9 mouse cellular contexts compared by ENCODE assay signal in the genomic region with DNA sequence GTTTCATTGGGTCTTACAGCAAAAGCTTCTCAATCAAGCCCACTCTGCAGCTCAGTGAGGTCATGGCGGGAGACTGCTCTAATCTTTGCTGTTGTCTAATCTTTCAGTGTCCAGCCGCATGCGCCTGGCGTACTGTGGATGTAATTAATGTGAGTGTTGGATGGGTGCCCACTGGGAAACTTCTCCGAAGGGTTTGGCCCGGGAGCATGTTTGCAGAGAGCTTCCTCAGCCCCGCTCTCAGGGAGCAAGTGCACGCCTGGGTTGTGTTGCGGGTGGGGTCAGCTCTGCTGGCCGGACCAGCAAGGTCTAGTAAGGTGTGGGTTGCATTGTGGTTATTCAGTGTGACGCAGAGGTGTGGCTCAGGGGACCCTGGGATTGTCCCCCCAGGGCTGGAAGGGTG. TPM values are rescaled to one million over a fixed set of nuclear protein-coding genes. Genes with fewer than 3 reads are reported as not detected.
A peak's percentile ranks its signal among the peaks of the same experiment; 100 is the strongest.
DNase-seq lines count a peak whose midpoint lies in the region; ATAC-seq and TF ChIP-seq lines count a peak whose summit lies in the region.
"Had no signal": no experiment of that assay in that cellular context is flagged by ENCODE, and none has a peak within 500 bp of the region (broad histone marks: within the 10 kb centered on the region; RNA-seq: fewer than 3 reads in every experiment).

No protein-coding gene starts in this region.

- DNase-seq in hindbrain, embryonic 14.5 days (ENCODE audit: low spot score): peak; percentile 54
- DNase-seq in hindbrain, embryonic 10.5 days (ENCODE audit: low spot score): no peak
- DNase-seq in brain, embryonic 14.5 days (ENCODE audit: low read depth): peak; percentile 78
- DNase-seq in heart, postnatal 4 days: peak; percentile 80
- DNase-seq in lung, embryonic 14.5 days: peak; percentile 94
- no peak for DNase-seq in embryo, embryonic 11 days
- no peak for DNase-seq in spleen, postnatal 4 days (ENCODE audit: low spot score in 2 of 2)
- no peak for DNase-seq in midbrain, embryonic 10.5 days (ENCODE audit: low spot score)
- DNase-seq: liver, embryonic 13.5 days had no signal

- H3K4me2 ChIP-seq in hindbrain, embryonic 14.5 days (replicated peaks): no peak overlapping the region
- H3K4me2 ChIP-seq in lung, embryonic 14.5 days: peak overlapping the region; percentile 19
- H3K4me2 ChIP-seq: liver, embryonic 13.5 days had no signal

- ATAC-seq in hindbrain, embryonic 14.5 days (ENCODE audit: low FRiP score): no peak
- ATAC-seq in lung, embryonic 14.5 days (ENCODE audit: insufficient read depth): peak; percentile 73

- no peak overlapping the region for H3K27ac ChIP-seq in hindbrain, embryonic 14.5 days
- no peak overlapping the region for H3K27ac ChIP-seq in hindbrain, embryonic 10.5 days
- peak overlapping the region; percentile 21; the same call in 1 of the 2 replicates for H3K27ac ChIP-seq in lung, embryonic 14.5 days (ENCODE audit: low read depth)
- H3K27ac ChIP-seq in midbrain, embryonic 10.5 days (replicated peaks): no peak overlapping the region
- H3K27ac ChIP-seq: liver, embryonic 13.5 days had no signal

- H3K4me1 ChIP-seq in hindbrain, embryonic 14.5 days (replicated peaks; ENCODE audit: control insufficient read depth, insufficient read depth, low read length): peaks cover 17% of the 10 kb centered on the region
- peaks cover 70% of the 10 kb centered on the region for H3K4me1 ChIP-seq in hindbrain, embryonic 10.5 days (replicated peaks)
- H3K4me1 ChIP-seq in lung, embryonic 14.5 days (ENCODE audit: insufficient read depth): peaks cover 41% of the 10 kb centered on the region
- H3K4me1 ChIP-seq in midbrain, embryonic 10.5 days: peaks cover 55% of the 10 kb centered on the region

- no peak overlapping the region for H3K9ac ChIP-seq in hindbrain, embryonic 14.5 days
- H3K9ac ChIP-seq in lung, embryonic 14.5 days: no peak overlapping the region
- H3K9ac ChIP-seq: liver, embryonic 13.5 days had no signal

- no peak overlapping the region for H3K4me3 ChIP-seq in hindbrain, embryonic 14.5 days (replicated peaks; ENCODE audit: low read length)
- H3K4me3 ChIP-seq in hindbrain, embryonic 10.5 days: no peak overlapping the region
- H3K4me3 ChIP-seq in lung, embryonic 14.5 days (ENCODE audit: low read depth, low read length): no peak overlapping the region
- H3K4me3 ChIP-seq in midbrain, embryonic 10.5 days: no peak overlapping the region
- H3K4me3 ChIP-seq: liver, embryonic 13.5 days had no signal

- TF ChIP-seq POLR2A in brain, embryonic 14.5 days (IDR thresholded peaks at IDR 0.05; ENCODE audit: borderline replicate concordance, extremely low read depth, insufficient read depth, insufficient read length, poor library complexity, severe bottlenecking): no peak

- no peaks in the 10 kb centered on the region for H3K9me3 ChIP-seq in hindbrain, embryonic 14.5 days (ENCODE audit: control insufficient read depth, low read length)
- no peaks in the 10 kb centered on the region for H3K9me3 ChIP-seq in hindbrain, embryonic 10.5 days
- no peaks in the 10 kb centered on the region for H3K9me3 ChIP-seq in lung, embryonic 14.5 days (ENCODE audit: low read depth, low read length)
- no peaks in the 10 kb centered on the region for H3K9me3 ChIP-seq in midbrain, embryonic 10.5 days (replicated peaks)
- H3K9me3 ChIP-seq: liver, embryonic 13.5 days had no signal

- no peaks in the 10 kb centered on the region for H3K27me3 ChIP-seq in hindbrain, embryonic 14.5 days (ENCODE audit: control insufficient read depth, insufficient read depth, low read length)
- no peaks in the 10 kb centered on the region for H3K27me3 ChIP-seq in hindbrain, embryonic 10.5 days (ENCODE audit: insufficient read depth, poor library complexity, severe bottlenecking)
- no peaks in the 10 kb centered on the region for H3K27me3 ChIP-seq in lung, embryonic 14.5 days (ENCODE audit: insufficient read depth, low read length)
- no peaks in the 10 kb centered on the region for H3K27me3 ChIP-seq in midbrain, embryonic 10.5 days (ENCODE audit: low read depth, poor library complexity, severe bottlenecking)
- H3K27me3 ChIP-seq: liver, embryonic 13.5 days had no signal

- TF ChIP-seq CTCF in brain, embryonic 14.5 days (IDR thresholded peaks at IDR 0.05; ENCODE audit: borderline replicate concordance, extremely low read depth, insufficient read depth, insufficient read length): no peak
- TF ChIP-seq CTCF in lung, embryonic 14.5 days (IDR thresholded peaks at IDR 0.05; ENCODE audit: low read depth): no peak

- no peaks in the 10 kb centered on the region for H3K36me3 ChIP-seq in hindbrain, embryonic 14.5 days (replicated peaks; ENCODE audit: control insufficient read depth, insufficient read depth)
- H3K36me3 ChIP-seq in hindbrain, embryonic 10.5 days: peaks cover 21% of the 10 kb centered on the region
- no peaks in the 10 kb centered on the region for H3K36me3 ChIP-seq in lung, embryonic 14.5 days (ENCODE audit: insufficient read depth)
- H3K36me3 ChIP-seq in midbrain, embryonic 10.5 days: peaks cover 25% of the 10 kb centered on the region
- H3K36me3 ChIP-seq: liver, embryonic 13.5 days had no signal

- 54% methylated on average over 11 of the region's 11 CpGs for WGBS in hindbrain, embryonic 14.5 days
- 92% methylated on average over 11 of the region's 11 CpGs for WGBS in hindbrain, embryonic 10.5 days
- WGBS in lung, embryonic 14.5 days: 14% methylated on average over 11 of the region's 11 CpGs
- 89% methylated on average over 11 of the region's 11 CpGs for WGBS in midbrain, embryonic 10.5 days

RNA-seq across cellular contexts. Expression of a gene that starts 27.6 kb away (rescaled TPM):
- polyA plus RNA-seq in hindbrain, embryonic 14.5 days (2014; fragmentation: Nextera tagmentation; extraction: Ambion mirVana): 14.7 and 17.5 TPM in 2 replicates
- polyA plus RNA-seq in hindbrain, embryonic 10.5 days (2016; fragmentation: Nextera tagmentation; extraction: Ambion mirVana): 37.5 and 39.3 TPM in 2 replicates
- polyA plus RNA-seq in brain, embryonic 14.5 days (2012; rRNA removed): 34.8 and 36.1 TPM in 2 replicates
- total RNA-seq in heart, postnatal 4 days (2021): 10 to 100 TPM; 20.3 to 20.7 TPM
- polyA plus RNA-seq in lung, embryonic 14.5 days (2014; fragmentation: Nextera tagmentation; extraction: Ambion mirVana): 15.8 and 17.7 TPM in 2 replicates
- 32.7 and 34.2 TPM in 2 replicates for polyA plus RNA-seq in midbrain, embryonic 10.5 days (2016; fragmentation: Nextera tagmentation; extraction: Ambion mirVana)

Comparison
In these comparisons a context has a peak if more than half of its experiments do, and no peak if none do; other contexts are left out.
1. DNase-seq: peak in hindbrain, embryonic 14.5 days (single experiment), brain, embryonic 14.5 days (single experiment), heart, postnatal 4 days (single experiment) and lung, embryonic 14.5 days (single experiment); none in hindbrain, embryonic 10.5 days (single experiment), embryo, embryonic 11 days (single experiment), spleen, postnatal 4 days (0 of 2) and midbrain, embryonic 10.5 days (single experiment).